Mouse (Mus musculus): Measurements from ENCODE around the gene Aqp6. TPM values are rescaled to one million over a fixed set of nuclear protein-coding genes. Genes with fewer than 3 reads are reported as not detected.
A peak's percentile ranks its signal among the peaks of the same experiment; 100 is the strongest.

The Aqp6 gene
- polyA plus RNA-seq, 1 experiment from 2014 or later, result not detected

GRCm38 (mm10) chr15:99599245-99600070, 1.7 kb upstream of the Aqp6 start:
- no peak overlapping the region for H3K27ac ChIP-seq (replicated peaks in 1 of 2; ENCODE audit: control insufficient read depth in 1 of 2, insufficient read depth in 1 of 2, low read depth in 2 of 2, low read length in 2 of 2)
- WGBS, result 45% methylated on average over 17 of the region's 17 CpGs
- H3K4me2 ChIP-seq (ENCODE audit: low read length), result peak overlapping the region; percentile 27
- no peak overlapping the region for H3K9ac ChIP-seq (ENCODE audit: low read length)
- H3K4me3 ChIP-seq (ENCODE audit: control insufficient read depth in 1 of 2, insufficient read depth in 1 of 2, low read depth in 1 of 2, low read length in 2 of 2), result no peak overlapping the region
- no peaks in the 10 kb centered on the region for H3K9me3 ChIP-seq (ENCODE audit: control insufficient read depth, low read length)
- peaks cover 17 to 21% of the 10 kb centered on the region in 2 experiments for H3K4me1 ChIP-seq (ENCODE audit: control insufficient read depth in 2 of 2, insufficient read depth in 2 of 2, low read length in 2 of 2)
- H3K27me3 ChIP-seq (ENCODE audit: control insufficient read depth, insufficient read depth, low read length), result peaks cover 54% of the 10 kb centered on the region
- H3K36me3 ChIP-seq (ENCODE audit: control insufficient read depth, insufficient read depth, low read length), result no peaks in the 10 kb centered on the region
- ATAC-seq (ENCODE audit: insufficient number of reproducible peaks, insufficient read depth, low FRiP score, low read depth), result no peak

GRCm38 (mm10) chr15:99601823-99602120, 572 bp downstream of the Aqp6 start:
- Histone ChIP-seq H3K27me3 (ENCODE audit: control insufficient read depth, insufficient read depth, low read length) (peaks cover 39% of the 10 kb centered on the region), H3K4me1 (ENCODE audit: control insufficient read depth in 2 of 2, insufficient read depth in 2 of 2, low read length in 2 of 2) (peaks cover 17 to 21% of the 10 kb centered on the region in 2 experiments), H3K4me2 (ENCODE audit: low read length) (no peak overlapping the region), H3K9me3 (ENCODE audit: control insufficient read depth, low read length) (no peaks in the 10 kb centered on the region), H3K4me3 (ENCODE audit: control insufficient read depth in 1 of 2, insufficient read depth in 1 of 2, low read depth in 1 of 2, low read length in 2 of 2) (no peak overlapping the region), H3K27ac (replicated peaks in 1 of 2; ENCODE audit: control insufficient read depth in 1 of 2, insufficient read depth in 1 of 2, low read depth in 2 of 2, low read length in 2 of 2) (no peak overlapping the region), H3K9ac (ENCODE audit: low read length) (no peak overlapping the region), H3K36me3 (ENCODE audit: control insufficient read depth, insufficient read depth, low read length) (no peaks in the 10 kb centered on the region)
- WGBS, result 16% methylated on average over 5 of the region's 5 CpGs
- ATAC-seq (ENCODE audit: insufficient number of reproducible peaks, insufficient read depth, low FRiP score, low read depth), result no peak

DNA sequence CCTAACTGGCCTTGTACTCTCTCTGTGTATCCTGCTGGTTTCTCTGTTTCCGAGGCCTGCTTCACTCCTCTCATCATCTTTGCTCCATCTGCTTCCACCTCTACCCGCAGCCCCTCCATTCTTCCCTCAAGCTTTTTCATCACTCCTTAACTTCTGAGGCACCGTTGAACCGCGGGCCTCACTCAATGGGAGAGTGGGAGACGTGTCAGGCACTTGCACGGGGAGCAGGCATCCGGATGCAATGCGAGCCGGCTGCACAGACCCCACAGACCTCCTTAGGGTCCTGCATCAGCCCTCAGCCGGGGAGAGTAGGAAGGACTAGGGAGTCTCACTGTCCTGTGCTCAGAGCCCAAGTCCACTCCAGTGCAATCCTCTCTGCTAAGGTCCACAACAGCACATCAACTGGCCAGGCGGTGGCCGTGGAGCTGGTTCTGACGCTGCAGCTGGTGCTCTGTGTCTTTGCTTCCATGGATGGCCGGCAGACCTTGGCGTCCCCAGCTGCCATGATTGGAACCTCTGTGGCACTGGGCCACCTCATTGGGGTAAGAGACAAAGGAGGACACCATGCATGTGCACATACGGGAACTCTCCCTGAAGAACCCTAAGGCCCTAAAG, 1.1 kb downstream of the Aqp6 start:
- Histone ChIP-seq H3K27me3 (ENCODE audit: control insufficient read depth, insufficient read depth, low read length) (peaks cover 34% of the 10 kb centered on the region), H3K27ac (replicated peaks in 1 of 2; ENCODE audit: control insufficient read depth in 1 of 2, insufficient read depth in 1 of 2, low read depth in 2 of 2, low read length in 2 of 2) (no peak overlapping the region), H3K36me3 (ENCODE audit: control insufficient read depth, insufficient read depth, low read length) (no peaks in the 10 kb centered on the region), H3K4me3 (ENCODE audit: control insufficient read depth in 1 of 2, insufficient read depth in 1 of 2, low read depth in 1 of 2, low read length in 2 of 2) (no peak overlapping the region), H3K9me3 (ENCODE audit: control insufficient read depth, low read length) (no peaks in the 10 kb centered on the region), H3K9ac (ENCODE audit: low read length) (no peak overlapping the region), H3K4me2 (ENCODE audit: low read length) (no peak overlapping the region), H3K4me1 (ENCODE audit: control insufficient read depth in 2 of 2, insufficient read depth in 2 of 2, low read length in 2 of 2) (peaks cover 19 to 21% of the 10 kb centered on the region in 2 experiments)
- ATAC-seq (ENCODE audit: insufficient number of reproducible peaks, insufficient read depth, low FRiP score, low read depth), result no peak
- 67% methylated on average over 17 of the region's 17 CpGs for WGBS

- WGBS, result 76% methylated on average over 7 of the region's 7 CpGs
- H3K4me2 ChIP-seq (ENCODE audit: low read length), result no peak overlapping the region
- peak overlapping the region in 1 of 2 experiments; percentile 12; a peak in 1 of 4 replicates for H3K27ac ChIP-seq (replicated peaks in 1 of 2; ENCODE audit: control insufficient read depth in 1 of 2, insufficient read depth in 1 of 2, low read depth in 2 of 2, low read length in 2 of 2)
- ATAC-seq (ENCODE audit: insufficient number of reproducible peaks, insufficient read depth, low FRiP score, low read depth), result no peak
- H3K4me3 ChIP-seq (ENCODE audit: control insufficient read depth in 1 of 2, insufficient read depth in 1 of 2, low read depth in 1 of 2, low read length in 2 of 2), result no peak overlapping the region
- H3K4me1 ChIP-seq (ENCODE audit: control insufficient read depth in 2 of 2, insufficient read depth in 2 of 2, low read length in 2 of 2), result peaks cover 23 to 24% of the 10 kb centered on the region in 2 experiments
- peaks cover 25% of the 10 kb centered on the region; the same call in 1 of the 2 replicates for H3K27me3 ChIP-seq (ENCODE audit: control insufficient read depth, insufficient read depth, low read length)
- no peaks in the 10 kb centered on the region for H3K9me3 ChIP-seq (ENCODE audit: control insufficient read depth, low read length)
- no peak overlapping the region for H3K9ac ChIP-seq (ENCODE audit: low read length)
- H3K36me3 ChIP-seq (ENCODE audit: control insufficient read depth, insufficient read depth, low read length), result no peaks in the 10 kb centered on the region
Observed at GRCm38 (mm10) chr15:99603216-99603615, 2.0 kb downstream of the Aqp6 start.

GRCm38 (mm10) chr15:99605595-99605994, 4.4 kb downstream of the Aqp6 start:
- H3K9me3 ChIP-seq (ENCODE audit: control insufficient read depth, low read length), result no peaks in the 10 kb centered on the region
- H3K4me3 ChIP-seq (ENCODE audit: control insufficient read depth in 1 of 2, insufficient read depth in 1 of 2, low read depth in 1 of 2, low read length in 2 of 2), result no peak overlapping the region
- no peak overlapping the region for H3K27ac ChIP-seq (replicated peaks in 1 of 2; ENCODE audit: control insufficient read depth in 1 of 2, insufficient read depth in 1 of 2, low read depth in 2 of 2, low read length in 2 of 2)
- no peak for ATAC-seq (ENCODE audit: insufficient number of reproducible peaks, insufficient read depth, low FRiP score, low read depth)
- 74% methylated on average over 3 of the region's 3 CpGs for WGBS
- H3K36me3 ChIP-seq (ENCODE audit: control insufficient read depth, insufficient read depth, low read length), result no peaks in the 10 kb centered on the region
- no peak overlapping the region for H3K9ac ChIP-seq (ENCODE audit: low read length)
- H3K4me2 ChIP-seq (ENCODE audit: low read length), result no peak overlapping the region
- H3K27me3 ChIP-seq (ENCODE audit: control insufficient read depth, insufficient read depth, low read length), result peaks cover 7% of the 10 kb centered on the region; the same call in 1 of the 2 replicates
- peaks cover 15 to 21% of the 10 kb centered on the region in 2 experiments; a peak in 3 of 4 replicates for H3K4me1 ChIP-seq (ENCODE audit: control insufficient read depth in 2 of 2, insufficient read depth in 2 of 2, low read length in 2 of 2)

DNA sequence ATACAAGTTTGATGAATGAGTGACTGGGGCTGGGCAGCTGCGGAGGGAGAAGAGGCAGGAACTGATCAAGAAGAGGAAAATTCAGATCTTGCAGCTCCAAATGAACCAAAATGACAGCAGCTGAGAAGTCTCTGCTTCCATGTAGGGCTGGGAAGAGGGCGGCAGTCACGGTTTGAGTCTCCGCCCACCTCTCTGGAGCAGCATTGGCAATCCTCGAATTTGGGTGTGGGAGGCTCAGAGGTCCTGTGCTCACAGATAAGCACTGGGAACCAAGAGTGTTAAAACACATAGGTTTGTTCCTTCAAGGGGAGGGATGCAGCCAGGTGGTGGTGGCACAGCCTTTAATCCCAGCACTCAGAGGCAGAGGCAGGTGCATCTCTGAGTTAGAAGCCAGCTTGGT, 5.3 kb downstream of the Aqp6 start:
- no peak overlapping the region for H3K4me2 ChIP-seq (ENCODE audit: low read length)
- H3K9ac ChIP-seq (ENCODE audit: low read length), result no peak overlapping the region
- peaks cover 6% of the 10 kb centered on the region; the same call in 1 of the 2 replicates for H3K27me3 ChIP-seq (ENCODE audit: control insufficient read depth, insufficient read depth, low read length)
- no peak overlapping the region for H3K27ac ChIP-seq (replicated peaks in 1 of 2; ENCODE audit: control insufficient read depth in 1 of 2, insufficient read depth in 1 of 2, low read depth in 2 of 2, low read length in 2 of 2)
- ATAC-seq (ENCODE audit: insufficient number of reproducible peaks, insufficient read depth, low FRiP score, low read depth), result no peak
- peaks cover 16 to 21% of the 10 kb centered on the region in 2 experiments; a peak in 3 of 4 replicates for H3K4me1 ChIP-seq (ENCODE audit: control insufficient read depth in 2 of 2, insufficient read depth in 2 of 2, low read length in 2 of 2)
- 46% methylated on average over 5 of the region's 5 CpGs for WGBS
- H3K9me3 ChIP-seq (ENCODE audit: control insufficient read depth, low read length), result no peaks in the 10 kb centered on the region
- no peak overlapping the region for H3K4me3 ChIP-seq (ENCODE audit: control insufficient read depth in 1 of 2, insufficient read depth in 1 of 2, low read depth in 1 of 2, low read length in 2 of 2)
- no peaks in the 10 kb centered on the region for H3K36me3 ChIP-seq (ENCODE audit: control insufficient read depth, insufficient read depth, low read length)

DNA sequence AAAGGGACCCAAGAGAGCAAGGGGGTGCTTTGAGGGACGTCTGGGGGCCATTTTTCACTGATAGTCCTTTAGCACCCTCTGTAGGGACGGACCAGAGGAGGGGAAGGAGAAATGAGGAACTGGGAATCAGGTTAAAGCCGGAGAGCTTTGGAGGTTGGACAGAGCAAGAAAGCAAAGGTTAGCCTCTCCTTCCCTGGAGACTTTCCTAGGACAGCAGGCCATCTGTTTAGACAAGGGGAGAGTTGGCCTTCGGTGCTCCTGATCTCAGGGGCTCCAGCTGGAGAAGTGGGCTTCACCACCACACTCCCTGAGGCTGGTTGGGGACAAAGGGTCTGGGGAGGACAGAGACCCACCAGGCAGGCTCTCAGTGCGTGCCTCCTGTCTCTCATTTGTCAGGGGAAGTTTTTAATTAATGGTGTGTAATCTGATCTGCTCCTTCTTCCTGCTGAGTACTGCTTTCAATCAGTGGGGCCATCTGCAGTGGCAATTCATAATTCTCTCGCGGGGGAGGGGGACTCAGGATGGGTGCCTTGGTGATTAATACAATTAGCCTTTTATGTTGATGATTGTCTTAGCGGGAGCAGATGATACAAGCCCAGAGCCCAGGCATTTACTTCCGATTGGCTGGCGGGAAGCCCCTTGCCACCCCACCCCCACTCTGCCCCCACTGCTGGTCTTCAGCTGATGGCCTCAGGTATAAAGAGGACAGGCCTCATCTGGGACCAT, 6.4 kb downstream of the Aqp6 start:
- H3K9ac ChIP-seq (ENCODE audit: low read length), result no peak overlapping the region
- no peak overlapping the region for H3K27ac ChIP-seq (replicated peaks in 1 of 2; ENCODE audit: control insufficient read depth in 1 of 2, insufficient read depth in 1 of 2, low read depth in 2 of 2, low read length in 2 of 2)
- WGBS, result 33% methylated on average over 10 of the region's 10 CpGs
- H3K36me3 ChIP-seq (ENCODE audit: control insufficient read depth, insufficient read depth, low read length), result no peaks in the 10 kb centered on the region
- no peak overlapping the region for H3K4me2 ChIP-seq (ENCODE audit: low read length)
- ATAC-seq (ENCODE audit: insufficient number of reproducible peaks, insufficient read depth, low FRiP score, low read depth), result no peak
- no peak overlapping the region for H3K4me3 ChIP-seq (ENCODE audit: control insufficient read depth in 1 of 2, insufficient read depth in 1 of 2, low read depth in 1 of 2, low read length in 2 of 2)
- no peaks in the 10 kb centered on the region for H3K9me3 ChIP-seq (ENCODE audit: control insufficient read depth, low read length)
- peaks cover 2% of the 10 kb centered on the region; the same call in 1 of the 2 replicates for H3K27me3 ChIP-seq (ENCODE audit: control insufficient read depth, insufficient read depth, low read length)
- peaks cover 14 to 19% of the 10 kb centered on the region in 2 experiments; a peak in 3 of 4 replicates for H3K4me1 ChIP-seq (ENCODE audit: control insufficient read depth in 2 of 2, insufficient read depth in 2 of 2, low read length in 2 of 2)

All from heart, embryonic 14.5 days (tissue).